In genomic region chr11:62270851-62271250, GRCm38 (mm10) we compare ENCODE assay signal across 22 mouse cellular contexts.
"Had no signal": no experiment of that assay in that cellular context is flagged by ENCODE, and none has a peak within 500 bp of the region (broad histone marks: within the 10 kb centered on the region; RNA-seq: fewer than 3 reads in every experiment).

No protein-coding gene starts in this region.

- H3K4me1 ChIP-seq: lung, embryonic 15.5 days had no signal

- H3K36me3 ChIP-seq: lung, embryonic 15.5 days; midbrain, embryonic 13.5 days; neural tube, embryonic 12.5 days; neural tube, embryonic 15.5 days; stomach, embryonic 15.5 days had no signal

- ATAC-seq: liver, postnatal 0 days; midbrain, embryonic 13.5 days had no signal

- H3K27me3 ChIP-seq: limb, embryonic 12.5 days; limb, embryonic 15.5 days; lung, embryonic 15.5 days; midbrain, embryonic 13.5 days; neural tube, embryonic 12.5 days; neural tube, embryonic 15.5 days; stomach, embryonic 15.5 days had no signal

- H3K27ac ChIP-seq: limb, embryonic 12.5 days; limb, embryonic 15.5 days; liver, embryonic 14.5 days; lung, embryonic 15.5 days; neural tube, embryonic 12.5 days; neural tube, embryonic 15.5 days; stomach, embryonic 15.5 days had no signal

- H3K4me3 ChIP-seq: limb, embryonic 12.5 days; limb, embryonic 15.5 days; lung, embryonic 15.5 days; midbrain, embryonic 13.5 days; neural tube, embryonic 12.5 days; neural tube, embryonic 15.5 days; stomach, embryonic 15.5 days had no signal

- H3K4me2 ChIP-seq: limb, embryonic 12.5 days; limb, embryonic 15.5 days; liver, embryonic 11.5 days; lung, embryonic 15.5 days; midbrain, embryonic 13.5 days; neural tube, embryonic 12.5 days; neural tube, embryonic 15.5 days; stomach, embryonic 15.5 days had no signal

- H3K9ac ChIP-seq: limb, embryonic 12.5 days; limb, embryonic 15.5 days; liver, embryonic 14.5 days; liver, postnatal 0 days; lung, embryonic 15.5 days; midbrain, embryonic 13.5 days; neural tube, embryonic 12.5 days; neural tube, embryonic 15.5 days; stomach, embryonic 15.5 days had no signal

- H3K9me3 ChIP-seq: limb, embryonic 12.5 days; limb, embryonic 15.5 days; lung, embryonic 15.5 days; midbrain, embryonic 13.5 days; neural tube, embryonic 12.5 days; neural tube, embryonic 15.5 days; stomach, embryonic 15.5 days had no signal

- DNase-seq: kidney, adult 11 months; kidney, adult 8-10 months; kidney, postnatal 10 days; kidney, postnatal 4 days; left cerebral cortex, postnatal 4 days; liver, postnatal 0 days; lung, postnatal 10 days; lung, postnatal 4 days; right cerebral cortex, adult 18-20 months; right cerebral cortex, postnatal 14 days; right cerebral cortex, postnatal 4 days; thymus, adult 18-20 months; thymus, postnatal 36 days had no signal
